In genomic region chr1:190810408-190810807, GRCm38 (mm10) we compare ENCODE assay signal across 22 mouse cellular contexts.
A peak's percentile ranks its signal among the peaks of the same experiment; 100 is the strongest.
DNase-seq lines count a peak whose midpoint lies in the region; ATAC-seq and TF ChIP-seq lines count a peak whose summit lies in the region.
"Had no signal": no experiment of that assay in that cellular context is flagged by ENCODE, and none has a peak within 500 bp of the region (broad histone marks: within the 10 kb centered on the region; RNA-seq: fewer than 3 reads in every experiment).

No protein-coding gene starts in this region.

- WGBS in heart, postnatal 0 days = 73% methylated on average over 6 of the region's 6 CpGs
- WGBS in lung, postnatal 0 days = 79% methylated on average over 6 of the region's 6 CpGs

- no peak overlapping the region for H3K27ac ChIP-seq in heart, postnatal 0 days (ENCODE audit: low read depth)
- H3K27ac ChIP-seq in lung, postnatal 0 days (ENCODE audit: low read length) = no peak overlapping the region
- H3K27ac ChIP-seq: heart, embryonic 15.5 days; limb, embryonic 15.5 days; liver, embryonic 14.5 days; midbrain, embryonic 12.5 days; neural tube, embryonic 12.5 days had no signal

- H3K27me3 ChIP-seq in heart, postnatal 0 days (ENCODE audit: control insufficient read depth, insufficient read depth, low read length) = no peaks in the 10 kb centered on the region
- H3K27me3 ChIP-seq in lung, postnatal 0 days (replicated peaks; ENCODE audit: insufficient read depth, low read length) = no peaks in the 10 kb centered on the region
- H3K27me3 ChIP-seq: heart, embryonic 15.5 days; limb, embryonic 15.5 days had no signal

- no peak for DNase-seq in heart, postnatal 0 days (ENCODE audit: low spot score)
- DNase-seq in heart, adult 18-20 months = no peak
- DNase-seq in lung, postnatal 0 days (ENCODE audit: low spot score) = no peak
- no peak for DNase-seq in lung, adult 18-20 months
- DNase-seq in brain, embryonic 14.5 days (ENCODE audit: low read depth) = no peak
- peak; percentile 57 for DNase-seq in retina, postnatal 1 day
- DNase-seq in spleen, postnatal 10 days (ENCODE audit: low spot score in 2 of 2) = no peak
- DNase-seq in ovary, adult 18-20 months (ENCODE audit: low spot score) = no peak
- DNase-seq: adrenal gland, postnatal 25 days; cerebellum, adult 9-11 months; gastrocnemius, postnatal 25 days; kidney, adult 11 months; left cerebral cortex, postnatal 4 days; lung, postnatal 10 days; thymus, adult 2 months had no signal

- TF ChIP-seq CTCF in heart, postnatal 0 days (IDR thresholded peaks at IDR 0.05; ENCODE audit: low read depth) = peak; percentile 24; the same call in 1 of the 2 replicates
- TF ChIP-seq CTCF in lung, postnatal 0 days (IDR thresholded peaks at IDR 0.05) = peak; percentile 14; the same call in 1 of the 2 replicates
- TF ChIP-seq CTCF in brain, embryonic 14.5 days (IDR thresholded peaks at IDR 0.05; ENCODE audit: borderline replicate concordance, extremely low read depth, insufficient read depth, insufficient read length) = peak; percentile 33; the same call in 1 of the 2 replicates

- no peak for TF ChIP-seq EP300 in heart, postnatal 0 days (IDR thresholded peaks at IDR 0.05; ENCODE audit: low read depth)
- TF ChIP-seq EP300 in lung, postnatal 0 days (IDR thresholded peaks at IDR 0.05) = no peak

- 0 out of 2 replicates have a peak, but pooled peaks cover 4% of the 10 kb centered on the region for H3K4me1 ChIP-seq in heart, postnatal 0 days (ENCODE audit: control insufficient read depth, insufficient read depth)
- no peaks in the 10 kb centered on the region for H3K4me1 ChIP-seq in lung, postnatal 0 days (ENCODE audit: insufficient read depth, low read depth, low read length)
- H3K4me1 ChIP-seq: limb, embryonic 15.5 days had no signal

- no peak for ATAC-seq in heart, postnatal 0 days (ENCODE audit: insufficient read depth, low read depth)
- ATAC-seq in lung, postnatal 0 days = no peak
- ATAC-seq: forebrain, embryonic 16.5 days; hindbrain, embryonic 16.5 days had no signal

- no peak for TF ChIP-seq POLR2A in brain, embryonic 14.5 days (IDR thresholded peaks at IDR 0.05; ENCODE audit: borderline replicate concordance, extremely low read depth, insufficient read depth, insufficient read length, poor library complexity, severe bottlenecking)

- no peak overlapping the region for H3K9ac ChIP-seq in heart, postnatal 0 days (replicated peaks; ENCODE audit: low read depth, low read length)
- no peak overlapping the region for H3K9ac ChIP-seq in lung, postnatal 0 days (replicated peaks; ENCODE audit: low read depth)
- H3K9ac ChIP-seq: heart, embryonic 15.5 days; limb, embryonic 15.5 days; liver, embryonic 14.5 days; midbrain, embryonic 12.5 days; neural tube, embryonic 12.5 days had no signal

- no peak overlapping the region for H3K4me3 ChIP-seq in heart, postnatal 0 days (ENCODE audit: low read depth, low read length)
- H3K4me3 ChIP-seq in lung, postnatal 0 days (ENCODE audit: low read depth, low read length) = no peak overlapping the region
- H3K4me3 ChIP-seq: heart, embryonic 15.5 days; limb, embryonic 15.5 days; midbrain, embryonic 12.5 days; neural tube, embryonic 12.5 days had no signal

- no peak overlapping the region for H3K4me2 ChIP-seq in heart, postnatal 0 days (ENCODE audit: low read depth, low read length)
- H3K4me2 ChIP-seq in lung, postnatal 0 days (replicated peaks; ENCODE audit: low read depth, low read length) = no peak overlapping the region
- H3K4me2 ChIP-seq: heart, embryonic 15.5 days; limb, embryonic 15.5 days; midbrain, embryonic 12.5 days; neural tube, embryonic 12.5 days had no signal

- peaks cover 23% of the 10 kb centered on the region for H3K36me3 ChIP-seq in heart, postnatal 0 days (replicated peaks; ENCODE audit: control insufficient read depth, insufficient read depth, low read length)
- no peaks in the 10 kb centered on the region for H3K36me3 ChIP-seq in lung, postnatal 0 days (ENCODE audit: insufficient read depth, low read length)
- H3K36me3 ChIP-seq: heart, embryonic 15.5 days; midbrain, embryonic 12.5 days had no signal

- H3K9me3 ChIP-seq in heart, postnatal 0 days (replicated peaks; ENCODE audit: control insufficient read depth, low read length) = no peaks in the 10 kb centered on the region
- no peaks in the 10 kb centered on the region for H3K9me3 ChIP-seq in lung, postnatal 0 days (ENCODE audit: low read length)
- H3K9me3 ChIP-seq: heart, embryonic 15.5 days; limb, embryonic 15.5 days; midbrain, embryonic 12.5 days; neural tube, embryonic 12.5 days had no signal
